Comparison of ENCODE assay signal across 18 mouse cellular contexts in genomic region chr10:117492391-117492990, GRCm38 (mm10).
"Had no signal": no experiment of that assay in that cellular context is flagged by ENCODE, and none has a peak within 500 bp of the region (broad histone marks: within the 10 kb centered on the region; RNA-seq: fewer than 3 reads in every experiment).

No protein-coding gene starts in this region.

- H3K4me3 ChIP-seq: midbrain, embryonic 10.5 days; midbrain, embryonic 13.5 days; midbrain, embryonic 15.5 days; myocyte; neural tube, embryonic 13.5 days; neural tube, embryonic 15.5 days had no signal

- H3K27ac ChIP-seq: midbrain, embryonic 10.5 days; midbrain, embryonic 13.5 days; midbrain, embryonic 15.5 days; neural tube, embryonic 13.5 days; neural tube, embryonic 15.5 days had no signal

- H3K4me2 ChIP-seq: lung, embryonic 14.5 days; midbrain, embryonic 13.5 days; midbrain, embryonic 15.5 days; neural tube, embryonic 13.5 days; neural tube, embryonic 15.5 days had no signal

- H3K27me3 ChIP-seq: midbrain, embryonic 15.5 days; neural tube, embryonic 13.5 days; neural tube, embryonic 15.5 days had no signal

- H3K9me3 ChIP-seq: midbrain, embryonic 13.5 days; midbrain, embryonic 15.5 days; neural tube, embryonic 13.5 days; neural tube, embryonic 15.5 days had no signal

- ATAC-seq: midbrain, embryonic 13.5 days; midbrain, embryonic 15.5 days had no signal

- H3K9ac ChIP-seq: lung, embryonic 14.5 days; midbrain, embryonic 13.5 days; midbrain, embryonic 15.5 days; neural tube, embryonic 13.5 days; neural tube, embryonic 15.5 days had no signal

- H3K36me3 ChIP-seq: midbrain, embryonic 10.5 days; midbrain, embryonic 13.5 days; midbrain, embryonic 15.5 days; neural tube, embryonic 13.5 days; neural tube, embryonic 15.5 days had no signal

- DNase-seq: lung, adult 18-20 months; lung, embryonic 14.5 days; lung, postnatal 10 days; lung, postnatal 4 days; retina, postnatal 1 day; right cerebral cortex, adult 18-20 months; right cerebral cortex, postnatal 25 days; right cerebral cortex, postnatal 4 days; spleen, adult 18-20 months; thymus, adult 18-20 months; thymus, postnatal 14 days; thymus, postnatal 36 days had no signal

- H3K4me1 ChIP-seq: midbrain, embryonic 15.5 days had no signal
